Mouse (Mus musculus): ENCODE measurements around the gene Cerk. TPM values are rescaled to one million over a fixed set of nuclear protein-coding genes. Genes with fewer than 3 reads are reported as not detected.

The Cerk gene
- polyA plus RNA-seq, 1 experiment from 2014 or later: 16.3 TPM

DNA sequence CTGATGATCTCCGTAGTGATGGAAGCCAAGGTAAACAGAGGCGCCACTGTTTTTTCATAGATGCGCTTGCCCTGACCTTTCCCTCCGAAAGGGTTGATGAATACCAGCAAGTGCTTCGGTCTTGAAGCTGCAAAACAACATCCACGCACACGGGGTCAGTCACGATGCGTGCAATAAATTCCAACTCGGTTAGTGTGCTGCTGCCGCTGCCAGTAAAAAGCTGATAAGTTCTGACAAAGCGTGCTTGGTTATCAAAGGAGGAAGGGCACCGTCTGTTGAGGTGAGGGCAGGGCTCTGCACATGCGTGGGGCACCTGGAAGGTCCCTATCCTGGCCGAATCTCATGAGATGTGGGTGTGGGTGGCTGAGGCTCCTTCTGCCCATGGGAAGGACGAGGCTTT lies 26.8 kb downstream of the Cerk start:
- 52% methylated on average over 16 of the region's 16 CpGs for WGBS
- Histone ChIP-seq H3K4me1 (replicated peaks) (peaks cover 14% of the 10 kb centered on the region), H3K27ac (ENCODE audit: poor library complexity, severe bottlenecking) (no peak overlapping the region), H3K27me3 (replicated peaks) (no peaks in the 10 kb centered on the region), H3K4me2 (no peak overlapping the region), H3K4me3 (no peak overlapping the region), H3K9me3 (replicated peaks) (peaks cover 4% of the 10 kb centered on the region; the same call in 1 of the 2 replicates), H3K36me3 (peaks cover 63% of the 10 kb centered on the region), H3K9ac (no peak overlapping the region)
- ATAC-seq (ENCODE audit: insufficient number of reproducible peaks, low FRiP score): no peak

DNA sequence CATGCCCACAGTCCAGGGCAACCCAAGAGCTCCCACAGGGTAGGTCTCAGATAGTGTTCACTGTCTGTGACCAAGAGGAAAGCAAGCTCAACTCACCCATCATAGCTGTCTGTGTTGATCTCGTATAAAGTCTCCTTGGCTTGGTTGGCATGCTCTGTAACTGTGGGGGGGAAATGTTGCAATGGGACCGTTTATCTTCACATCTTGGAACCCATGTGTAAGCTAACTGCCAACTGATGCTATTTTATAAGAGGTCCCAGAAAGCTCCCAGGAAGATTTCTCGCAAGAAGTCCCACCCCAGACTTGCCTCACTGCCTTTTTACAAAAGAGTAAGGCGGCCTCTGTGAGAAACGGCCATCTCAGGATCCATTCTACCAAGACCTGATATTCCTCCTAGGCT lies 29.4 kb downstream of the Cerk start:
- no peaks in the 10 kb centered on the region for H3K9me3 ChIP-seq (replicated peaks)
- H3K27me3 ChIP-seq (replicated peaks): no peaks in the 10 kb centered on the region
- WGBS: 83% methylated on average over 5 of the region's 5 CpGs
- H3K9ac ChIP-seq: no peak overlapping the region
- no peak overlapping the region for H3K4me3 ChIP-seq
- peaks cover 62% of the 10 kb centered on the region for H3K36me3 ChIP-seq
- peaks cover 14% of the 10 kb centered on the region for H3K4me1 ChIP-seq (replicated peaks)
- ATAC-seq (ENCODE audit: insufficient number of reproducible peaks, low FRiP score): no peak
- no peak overlapping the region for H3K27ac ChIP-seq (ENCODE audit: poor library complexity, severe bottlenecking)
- no peak overlapping the region for H3K4me2 ChIP-seq

DNA sequence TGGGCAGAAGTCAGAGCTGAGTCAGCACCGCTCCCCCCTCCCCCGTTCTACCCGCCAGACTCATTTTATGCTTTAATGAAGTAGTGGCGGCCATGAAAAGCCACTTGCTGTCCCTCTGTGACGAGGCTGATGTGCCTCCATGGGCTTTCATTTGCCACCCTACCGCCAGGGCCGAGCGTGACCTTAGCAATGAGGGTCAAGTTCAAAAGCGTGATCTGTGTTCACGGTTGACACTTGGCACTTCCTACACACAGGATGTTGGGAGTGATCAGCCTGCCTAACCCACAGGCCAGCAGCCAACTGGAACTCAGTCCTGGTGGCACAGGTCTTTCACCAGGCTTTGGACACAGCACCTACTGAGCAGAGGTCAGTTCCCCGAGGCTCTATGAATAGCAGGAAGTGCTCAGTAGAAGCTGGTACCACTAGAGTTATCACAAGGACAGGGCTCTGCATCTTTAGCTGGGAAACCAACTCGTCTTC lies 32.4 kb downstream of the Cerk start:
- H3K9me3 ChIP-seq (replicated peaks): no peaks in the 10 kb centered on the region
- H3K4me3 ChIP-seq: no peak overlapping the region
- H3K27me3 ChIP-seq (replicated peaks): no peaks in the 10 kb centered on the region
- no peak overlapping the region for H3K4me2 ChIP-seq
- ATAC-seq (ENCODE audit: insufficient number of reproducible peaks, low FRiP score): no peak
- H3K4me1 ChIP-seq (replicated peaks): no peaks in the 10 kb centered on the region
- no peak overlapping the region for H3K27ac ChIP-seq (ENCODE audit: poor library complexity, severe bottlenecking)
- peaks cover 81% of the 10 kb centered on the region for H3K36me3 ChIP-seq
- WGBS: 87% methylated on average over 12 of the region's 12 CpGs
- no peak overlapping the region for H3K9ac ChIP-seq

DNA sequence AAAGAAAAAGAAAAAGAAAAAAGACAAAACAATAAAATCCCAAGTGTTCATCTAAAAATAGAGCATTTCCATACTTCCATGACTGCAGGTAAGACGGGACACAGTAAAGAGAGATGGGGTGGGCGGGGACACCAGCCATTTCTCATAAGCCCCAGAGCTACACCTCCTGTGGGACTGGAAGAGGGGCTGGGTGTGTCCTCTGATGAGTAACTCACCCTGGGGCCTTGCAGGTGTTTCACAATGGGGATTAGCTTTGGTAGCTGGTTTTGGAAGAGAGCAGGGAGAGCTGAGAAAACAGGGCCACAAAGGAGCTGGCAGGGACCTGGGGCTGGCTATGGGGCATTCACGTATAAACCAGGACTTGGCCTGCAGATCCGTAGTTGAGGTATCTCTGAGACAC lies 35.3 kb downstream of the Cerk start:
- Histone ChIP-seq H3K36me3 (peaks cover 84% of the 10 kb centered on the region), H3K9me3 (replicated peaks) (no peaks in the 10 kb centered on the region), H3K27me3 (replicated peaks) (no peaks in the 10 kb centered on the region), H3K9ac (no peak overlapping the region), H3K4me1 (replicated peaks) (no peaks in the 10 kb centered on the region), H3K27ac (ENCODE audit: poor library complexity, severe bottlenecking) (no peak overlapping the region), H3K4me3 (no peak overlapping the region), H3K4me2 (no peak overlapping the region)
- ATAC-seq (ENCODE audit: insufficient number of reproducible peaks, low FRiP score): no peak
- 75% methylated on average over 4 of the region's 4 CpGs for whole genome bisulfite sequencing

DNA sequence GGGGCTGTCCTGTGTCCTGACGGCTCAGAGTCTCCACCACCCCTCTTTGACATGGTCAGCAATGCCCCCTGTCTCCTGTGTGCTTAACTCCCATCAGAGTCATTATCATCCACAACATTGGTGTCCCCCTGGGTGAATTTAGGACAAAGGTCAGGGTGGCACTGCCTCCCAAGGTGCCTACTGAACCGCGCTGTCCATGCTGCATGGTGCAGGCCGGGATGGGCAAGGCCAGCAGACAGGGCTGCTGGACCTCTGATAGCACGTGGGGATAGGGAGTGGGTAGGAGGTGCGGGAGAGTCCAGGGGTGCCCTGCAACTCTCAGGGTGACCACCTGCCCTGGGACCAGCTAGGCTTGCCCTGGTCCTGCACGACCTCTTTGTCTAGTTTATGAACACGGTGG lies 39.0 kb downstream of the Cerk start:
- H3K36me3 ChIP-seq: peaks cover 82% of the 10 kb centered on the region
- H3K4me2 ChIP-seq: no peak overlapping the region
- 86% methylated on average over 8 of the region's 8 CpGs for WGBS
- no peak overlapping the region for H3K27ac ChIP-seq (ENCODE audit: poor library complexity, severe bottlenecking)
- H3K4me3 ChIP-seq: no peak overlapping the region
- H3K27me3 ChIP-seq (replicated peaks): no peaks in the 10 kb centered on the region
- H3K4me1 ChIP-seq (replicated peaks): no peaks in the 10 kb centered on the region
- H3K9me3 ChIP-seq (replicated peaks): no peaks in the 10 kb centered on the region
- ATAC-seq (ENCODE audit: insufficient number of reproducible peaks, low FRiP score): 0 out of 2 replicates have a peak, but pooled peaks have one; percentile 15
- H3K9ac ChIP-seq: no peak overlapping the region

DNA sequence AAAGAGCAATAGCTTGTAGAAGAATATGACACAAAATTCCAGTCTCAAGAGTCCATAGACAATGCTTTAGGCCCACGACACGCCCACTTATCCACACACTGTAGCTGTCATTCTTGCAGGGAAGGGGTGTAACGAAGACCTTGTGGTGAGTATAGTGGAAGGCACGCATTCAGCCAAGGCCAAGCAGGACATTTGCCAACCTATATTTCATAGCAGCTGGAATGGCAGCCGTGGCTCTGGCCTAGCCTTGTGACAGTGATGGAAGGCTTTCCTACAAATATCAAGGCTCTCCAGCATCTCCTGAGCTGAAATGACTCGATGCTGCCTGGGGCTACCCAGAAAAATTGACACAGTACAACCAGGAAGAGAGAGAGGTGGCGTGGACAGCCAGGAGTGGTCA lies 40.9 kb downstream of the Cerk start:
- no peak overlapping the region for H3K4me3 ChIP-seq
- H3K27me3 ChIP-seq (replicated peaks): no peaks in the 10 kb centered on the region
- no peaks in the 10 kb centered on the region for H3K9me3 ChIP-seq (replicated peaks)
- no peak overlapping the region for H3K27ac ChIP-seq (ENCODE audit: poor library complexity, severe bottlenecking)
- no peaks in the 10 kb centered on the region for H3K4me1 ChIP-seq (replicated peaks)
- no peak for ATAC-seq (ENCODE audit: insufficient number of reproducible peaks, low FRiP score)
- no peak overlapping the region for H3K9ac ChIP-seq
- 81% methylated on average over 7 of the region's 7 CpGs for WGBS
- H3K36me3 ChIP-seq: peaks cover 81% of the 10 kb centered on the region
- H3K4me2 ChIP-seq: no peak overlapping the region

DNA sequence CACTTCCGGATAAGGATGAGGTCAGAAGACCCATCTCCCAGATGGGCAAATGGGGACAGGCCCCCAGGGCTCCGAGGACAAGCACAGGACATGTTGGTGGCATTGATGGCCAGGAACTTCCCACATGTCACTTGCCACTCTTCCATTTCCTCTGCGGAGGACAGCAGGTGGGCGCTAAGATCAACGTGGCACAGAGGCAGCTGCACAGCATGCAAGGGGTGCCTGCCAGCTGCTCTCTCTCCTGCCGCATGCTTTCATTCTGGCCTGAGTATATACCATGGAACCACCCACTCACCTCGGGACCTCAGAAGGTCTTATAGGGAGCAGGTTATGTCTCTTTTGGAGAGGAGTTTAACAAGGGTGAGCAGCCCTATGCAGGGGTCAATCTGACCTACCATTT lies 41.4 kb downstream of the Cerk start:
- no peak overlapping the region for H3K9ac ChIP-seq
- H3K27ac ChIP-seq (ENCODE audit: poor library complexity, severe bottlenecking): no peak overlapping the region
- H3K36me3 ChIP-seq: peaks cover 79% of the 10 kb centered on the region
- H3K4me2 ChIP-seq: no peak overlapping the region
- no peaks in the 10 kb centered on the region for H3K9me3 ChIP-seq (replicated peaks)
- 76% methylated on average over 7 of the region's 7 CpGs for WGBS
- H3K27me3 ChIP-seq (replicated peaks): no peaks in the 10 kb centered on the region
- no peak overlapping the region for H3K4me3 ChIP-seq
- ATAC-seq (ENCODE audit: insufficient number of reproducible peaks, low FRiP score): no peak
- H3K4me1 ChIP-seq (replicated peaks): no peaks in the 10 kb centered on the region

DNA sequence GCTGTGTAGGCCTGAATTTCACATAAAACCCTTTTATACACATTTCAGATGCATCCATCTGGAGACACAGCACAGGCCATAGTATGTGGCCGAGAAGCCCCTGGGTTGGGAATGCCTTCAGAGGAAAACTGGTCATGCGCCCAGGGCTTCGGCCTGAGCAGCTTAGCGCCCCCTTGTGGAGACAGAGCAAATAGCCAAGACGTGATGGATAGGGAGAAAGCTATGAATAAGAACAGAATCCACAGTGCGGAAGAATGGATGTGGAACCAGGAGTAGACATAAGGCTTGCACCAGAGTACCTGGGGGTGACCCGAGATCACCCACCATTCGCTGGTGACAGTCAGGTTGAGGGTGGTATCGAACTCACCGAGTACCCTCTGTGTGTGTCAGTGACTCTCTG lies 45.6 kb downstream of the Cerk start:
- no peak overlapping the region for H3K4me2 ChIP-seq

DNA sequence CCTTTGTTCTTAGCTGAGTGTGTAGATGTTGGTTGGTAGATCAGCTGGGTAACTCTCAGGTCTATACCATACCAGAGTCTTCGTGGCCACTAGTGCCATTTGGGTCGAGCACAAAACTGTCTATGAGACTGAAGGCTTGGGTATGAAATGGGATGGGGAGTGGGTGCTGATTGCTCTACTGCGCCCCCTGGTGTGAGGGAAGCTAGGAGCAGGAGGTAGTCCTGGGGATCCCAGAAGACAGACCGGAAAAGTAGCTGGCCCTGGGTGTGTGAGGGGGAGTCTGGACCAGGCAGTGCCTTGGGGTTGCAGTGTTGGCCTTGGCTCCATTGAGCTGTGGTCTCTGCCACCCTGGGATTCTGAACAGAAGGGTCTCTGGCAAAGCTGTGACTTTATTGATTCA lies 48.3 kb downstream of the Cerk start:
- no peaks in the 10 kb centered on the region for H3K27me3 ChIP-seq (replicated peaks)
- 62% methylated on average over 4 of the region's 4 CpGs for WGBS
- no peak overlapping the region for H3K27ac ChIP-seq (ENCODE audit: poor library complexity, severe bottlenecking)
- H3K4me3 ChIP-seq: no peak overlapping the region
- H3K4me2 ChIP-seq: no peak overlapping the region
- H3K9me3 ChIP-seq (replicated peaks): no peaks in the 10 kb centered on the region
- no peak overlapping the region for H3K9ac ChIP-seq
- 0 out of 2 replicates have a peak, but pooled peaks cover 4% of the 10 kb centered on the region for H3K4me1 ChIP-seq (replicated peaks)
- peaks cover 63% of the 10 kb centered on the region for H3K36me3 ChIP-seq
- no peak for ATAC-seq (ENCODE audit: insufficient number of reproducible peaks, low FRiP score)

More for the DNA sequence above, 45.6 kb downstream of the Cerk start:
- 32% methylated on average over 10 of the region's 10 CpGs for WGBS
- no peaks in the 10 kb centered on the region for H3K4me1 ChIP-seq (replicated peaks)
- H3K27ac ChIP-seq (ENCODE audit: poor library complexity, severe bottlenecking): no peak overlapping the region
- peaks cover 61% of the 10 kb centered on the region for H3K36me3 ChIP-seq
- H3K27me3 ChIP-seq (replicated peaks): no peaks in the 10 kb centered on the region
- no peak overlapping the region for H3K9ac ChIP-seq
- no peak for ATAC-seq (ENCODE audit: insufficient number of reproducible peaks, low FRiP score)
- H3K9me3 ChIP-seq (replicated peaks): no peaks in the 10 kb centered on the region
- no peak overlapping the region for H3K4me3 ChIP-seq

DNA sequence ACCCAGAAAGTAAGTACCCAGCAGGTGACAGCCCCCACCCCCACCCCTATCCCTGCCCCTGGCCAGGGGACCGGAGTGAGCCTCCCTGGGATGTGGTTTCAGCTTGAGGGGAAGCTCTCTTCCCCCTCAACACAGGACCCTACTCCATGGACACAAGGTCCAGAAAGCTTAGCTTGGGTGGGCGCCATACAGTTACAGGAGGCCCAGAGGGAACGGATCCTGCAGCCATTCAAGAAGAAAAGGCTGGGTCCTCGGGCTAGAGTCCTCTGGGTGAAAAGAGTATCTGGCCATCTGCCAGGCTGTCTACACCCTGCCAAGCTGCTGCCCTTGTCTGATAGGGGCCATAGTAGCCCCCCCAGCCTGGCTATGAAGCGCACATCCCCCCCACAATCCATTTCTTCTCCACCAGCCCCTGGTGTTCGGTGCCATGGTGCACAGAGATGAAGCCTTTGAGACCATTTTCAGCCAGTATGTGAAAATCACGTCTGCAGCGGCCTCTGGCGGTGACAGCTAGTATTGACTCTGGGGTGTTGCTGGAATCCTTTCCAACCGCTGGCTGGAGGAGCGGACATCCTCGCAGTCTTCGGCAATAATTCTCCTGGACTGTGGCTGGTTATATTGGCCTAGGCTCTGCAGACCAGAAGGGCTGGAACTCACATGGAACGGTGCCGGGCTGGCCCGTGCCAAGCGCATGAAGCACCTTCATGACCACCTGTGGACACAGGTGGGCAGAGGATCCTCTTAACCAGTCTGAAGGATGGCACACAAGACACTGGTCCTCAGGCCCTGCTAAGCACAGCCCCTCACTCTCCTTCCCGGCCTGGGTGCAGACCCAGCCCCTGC lies 50.8 kb downstream of the Cerk start:
- peaks cover 66% of the 10 kb centered on the region for H3K36me3 ChIP-seq
- H3K27me3 ChIP-seq (replicated peaks): no peaks in the 10 kb centered on the region
- WGBS: 43% methylated on average over 18 of the region's 18 CpGs
- 0 out of 2 replicates have a peak, but pooled peaks cover 4% of the 10 kb centered on the region for H3K4me1 ChIP-seq (replicated peaks)
- H3K9ac ChIP-seq: no peak overlapping the region
- no peak for ATAC-seq (ENCODE audit: insufficient number of reproducible peaks, low FRiP score)
- no peak overlapping the region for H3K4me3 ChIP-seq
- no peak overlapping the region for H3K27ac ChIP-seq (ENCODE audit: poor library complexity, severe bottlenecking)
- H3K9me3 ChIP-seq (replicated peaks): no peaks in the 10 kb centered on the region
- H3K4me2 ChIP-seq: no peak overlapping the region

DNA sequence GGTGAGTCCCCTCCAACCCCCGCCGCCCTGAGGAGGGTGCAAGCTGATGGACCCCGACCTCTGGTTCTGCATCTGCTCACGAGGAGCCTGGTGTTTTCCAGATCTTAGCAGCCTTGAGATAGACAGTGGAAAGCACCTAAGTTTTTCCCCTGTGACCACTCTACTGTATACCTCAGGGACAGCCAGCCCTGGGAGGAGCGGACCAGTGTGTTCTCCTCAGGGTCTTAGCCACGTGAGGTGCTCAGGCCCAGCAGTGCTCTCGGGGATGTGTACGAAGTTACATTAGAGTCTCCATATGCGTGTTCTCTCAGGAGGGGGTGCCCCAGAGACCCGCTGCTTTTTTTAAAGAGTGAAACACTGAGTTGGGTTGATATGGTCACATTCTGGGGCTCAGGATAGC lies 55.3 kb downstream of the Cerk start:
- Histone ChIP-seq H3K27me3 (replicated peaks) (no peaks in the 10 kb centered on the region), H3K9me3 (replicated peaks) (no peaks in the 10 kb centered on the region), H3K4me1 (replicated peaks) (peaks cover 17% of the 10 kb centered on the region), H3K4me2 (no peak overlapping the region), H3K9ac (no peak overlapping the region), H3K36me3 (peaks cover 83% of the 10 kb centered on the region), H3K4me3 (no peak overlapping the region), H3K27ac (ENCODE audit: poor library complexity, severe bottlenecking) (no peak overlapping the region)
- ATAC-seq (ENCODE audit: insufficient number of reproducible peaks, low FRiP score): no peak
- WGBS: 90% methylated on average over 10 of the region's 10 CpGs

Measured in heart, embryonic 12.5 days (tissue).